Mouse (Mus musculus) ZHBTc4 (cell line): ENCODE measurements at regions not wholly inside any gene's neighbourhood (a gene's known extent, or its start where the extent isn't known, plus 50 kb on each side); places are given as distances from the start of the nearest gene placed in this dataset.
A peak's percentile ranks its signal among the peaks of the same experiment; 100 is the strongest.

Source experiments
- DNase-seq: peaks from one replicate; pipeline ENCODE4 v3.0.0-alpha.2; 2011; ENCODE audit warnings: low read depth, low spot score

- DNase-seq, result no peak
These were observed 233.2 kb upstream of the Anxa10 start for GRCm38 (mm10) chr8:62356185-62356584.

GRCm38 (mm10) chr8:62343931-62344330 is 221.0 kb upstream of the Anxa10 start:
- peak; percentile 65 for DNase-seq
